Mouse (Mus musculus): ENCODE results near the gene Parp1. TPM values are rescaled to one million over a fixed set of nuclear protein-coding genes. Genes with fewer than 3 reads are reported as not detected.
"Not testable (repeated sequence)": the region's sequence is repeated elsewhere in the genome, so short reads cannot be mapped to it uniquely, and the experiment has no call there.

The Parp1 gene
- polyA plus RNA-seq, 1 experiment, result 64.4 TPM

- Histone ChIP-seq H3K4me3 (ENCODE audit: insufficient read depth, poor library complexity, severe bottlenecking) (no peak overlapping the region), H3K36me3 (ENCODE audit: control insufficient read depth, insufficient read depth) (peaks cover 9% of the 10 kb centered on the region), H3K79me3 (ENCODE audit: low read depth) (peaks cover 47% of the 10 kb centered on the region), H3K79me2 (ENCODE audit: control insufficient read depth, insufficient read depth) (peaks cover 65% of the 10 kb centered on the region), H3ac (ENCODE audit: control insufficient read depth, insufficient read length, low read depth) (no peak overlapping the region), H3K27me3 (ENCODE audit: control insufficient read depth, insufficient read depth, insufficient read length) (no peaks in the 10 kb centered on the region)
- TF ChIP-seq CEBPB (IDR thresholded peaks at IDR 0.05; ENCODE audit: low read depth) (no peak), USF1 (IDR thresholded peaks at IDR 0.05; ENCODE audit: low read depth) (no peak)
Observed at GRCm38 (mm10) chr1:180571018-180571589, 2.4 kb downstream of the Parp1 start.

DNA sequence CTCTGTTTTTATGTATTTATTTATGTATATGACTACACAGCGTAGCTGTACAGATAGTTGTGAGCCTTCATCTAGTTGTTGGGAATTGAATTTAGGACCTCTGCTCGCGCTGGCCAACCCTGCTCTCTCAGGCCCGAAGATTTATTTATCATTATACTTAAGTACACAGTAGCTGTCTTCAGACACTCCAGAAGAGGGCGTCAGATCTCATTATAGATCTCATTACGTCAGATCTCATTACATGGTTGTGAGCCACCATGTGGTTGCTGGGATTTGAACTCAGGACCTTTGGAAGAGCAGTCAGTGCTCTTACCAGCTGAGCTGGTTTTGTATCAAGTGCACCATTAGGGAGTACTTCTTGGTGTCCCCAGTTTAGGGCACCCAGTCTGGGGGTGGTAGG lies 3.0 kb downstream of the Parp1 start:
- Histone ChIP-seq H3K79me3 (ENCODE audit: low read depth) (peaks cover 47% of the 10 kb centered on the region), H3K79me2 (ENCODE audit: control insufficient read depth, insufficient read depth) (peaks cover 65% of the 10 kb centered on the region), H3K36me3 (ENCODE audit: control insufficient read depth, insufficient read depth) (peaks cover 10% of the 10 kb centered on the region)
- H3K4me3 ChIP-seq (ENCODE audit: insufficient read depth, poor library complexity, severe bottlenecking); H3K27me3 ChIP-seq (ENCODE audit: control insufficient read depth, insufficient read depth, insufficient read length); H3ac ChIP-seq (ENCODE audit: control insufficient read depth, insufficient read length, low read depth): not testable (repeated sequence)

GRCm38 (mm10) chr1:180572154-180572553 lies 3.4 kb downstream of the Parp1 start:
- Histone ChIP-seq H3K79me3 (ENCODE audit: low read depth) (peaks cover 47% of the 10 kb centered on the region), H3K79me2 (ENCODE audit: control insufficient read depth, insufficient read depth) (peaks cover 65% of the 10 kb centered on the region), H3K36me3 (ENCODE audit: control insufficient read depth, insufficient read depth) (peaks cover 15% of the 10 kb centered on the region), H3K4me3 (ENCODE audit: insufficient read depth, poor library complexity, severe bottlenecking) (no peak overlapping the region), H3ac (ENCODE audit: control insufficient read depth, insufficient read length, low read depth) (no peak overlapping the region), H3K27me3 (ENCODE audit: control insufficient read depth, insufficient read depth, insufficient read length) (no peaks in the 10 kb centered on the region)
- TF ChIP-seq FOSL1 (IDR thresholded peaks at IDR 0.05; ENCODE audit: insufficient read depth, low read length, poor library complexity, severe bottlenecking), result no peak
- TF ChIP-seq MYOD1 (IDR thresholded peaks at IDR 0.05; ENCODE audit: control insufficient read depth, insufficient read length, low read depth), result no peak
- TF ChIP-seq CEBPB (IDR thresholded peaks at IDR 0.05; ENCODE audit: low read depth), result no peak
- no peak for TF ChIP-seq MAX (IDR thresholded peaks at IDR 0.05)
- TF ChIP-seq MYOG (IDR thresholded peaks at IDR 0.05; ENCODE audit: control insufficient read depth, extremely low read depth, insufficient read length), result no peak
- TF ChIP-seq USF1 (IDR thresholded peaks at IDR 0.05; ENCODE audit: low read depth), result no peak
- no peak for TF ChIP-seq CTCF (IDR thresholded peaks at IDR 0.05; ENCODE audit: control insufficient read depth, insufficient read depth, insufficient read length)

DNA sequence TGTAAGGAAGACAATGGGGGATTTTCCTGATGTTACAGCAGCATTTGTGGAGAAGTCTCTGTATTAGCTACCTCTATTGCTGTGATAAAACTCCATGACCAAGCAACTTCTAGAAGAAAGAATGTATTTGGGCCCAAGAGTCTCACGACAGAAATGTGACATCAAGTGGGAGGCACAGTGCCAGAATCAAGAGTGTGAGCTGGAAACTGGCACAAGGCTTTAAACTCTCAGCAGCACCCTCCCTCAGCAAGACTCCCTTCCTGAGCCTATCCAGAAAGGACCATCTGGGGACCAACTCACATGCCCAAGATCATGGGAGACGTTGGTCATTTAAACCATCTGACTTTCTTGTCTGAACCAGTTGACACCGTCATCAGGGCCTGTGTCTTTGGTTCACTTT lies 7.8 kb downstream of the Parp1 start:
- TF ChIP-seq FOSL1 (IDR thresholded peaks at IDR 0.05; ENCODE audit: insufficient read depth, low read length, poor library complexity, severe bottlenecking) (no peak), CEBPB (IDR thresholded peaks at IDR 0.05; ENCODE audit: low read depth) (no peak), MYOD1 (IDR thresholded peaks at IDR 0.05; ENCODE audit: control insufficient read depth, insufficient read length, low read depth) (no peak), MAX (IDR thresholded peaks at IDR 0.05) (no peak), USF1 (IDR thresholded peaks at IDR 0.05; ENCODE audit: low read depth) (no peak), CTCF (IDR thresholded peaks at IDR 0.05; ENCODE audit: control insufficient read depth, insufficient read depth, insufficient read length) (no peak), MYOG (IDR thresholded peaks at IDR 0.05; ENCODE audit: control insufficient read depth, extremely low read depth, insufficient read length) (no peak)
- Histone ChIP-seq H3ac (ENCODE audit: control insufficient read depth, insufficient read length, low read depth) (no peak overlapping the region), H3K79me2 (ENCODE audit: control insufficient read depth, insufficient read depth) (peaks cover 37% of the 10 kb centered on the region), H3K79me3 (ENCODE audit: low read depth) (peaks cover 26% of the 10 kb centered on the region), H3K27me3 (ENCODE audit: control insufficient read depth, insufficient read depth, insufficient read length) (no peaks in the 10 kb centered on the region), H3K4me3 (ENCODE audit: insufficient read depth, poor library complexity, severe bottlenecking) (no peak overlapping the region), H3K36me3 (ENCODE audit: control insufficient read depth, insufficient read depth) (peaks cover 43% of the 10 kb centered on the region)

- Histone ChIP-seq H3K36me3 (ENCODE audit: control insufficient read depth, insufficient read depth) (peaks cover 54% of the 10 kb centered on the region), H3K79me3 (ENCODE audit: low read depth) (peaks cover 13% of the 10 kb centered on the region), H3ac (ENCODE audit: control insufficient read depth, insufficient read length, low read depth) (no peak overlapping the region), H3K27me3 (ENCODE audit: control insufficient read depth, insufficient read depth, insufficient read length) (no peaks in the 10 kb centered on the region), H3K79me2 (ENCODE audit: control insufficient read depth, insufficient read depth) (peaks cover 24% of the 10 kb centered on the region), H3K4me3 (ENCODE audit: insufficient read depth, poor library complexity, severe bottlenecking) (no peak overlapping the region)
- TF ChIP-seq MYOG (IDR thresholded peaks at IDR 0.05; ENCODE audit: control insufficient read depth, extremely low read depth, insufficient read length), result no peak
- TF ChIP-seq MAX (IDR thresholded peaks at IDR 0.05), result no peak
- TF ChIP-seq FOSL1 (IDR thresholded peaks at IDR 0.05; ENCODE audit: insufficient read depth, low read length, poor library complexity, severe bottlenecking), result no peak
- no peak for TF ChIP-seq CEBPB (IDR thresholded peaks at IDR 0.05; ENCODE audit: low read depth)
- no peak for TF ChIP-seq MYOD1 (IDR thresholded peaks at IDR 0.05; ENCODE audit: control insufficient read depth, insufficient read length, low read depth)
- TF ChIP-seq USF1 (IDR thresholded peaks at IDR 0.05; ENCODE audit: low read depth), result no peak
- TF ChIP-seq CTCF (IDR thresholded peaks at IDR 0.05; ENCODE audit: control insufficient read depth, insufficient read depth, insufficient read length), result no peak
Observed at GRCm38 (mm10) chr1:180577837-180578236, 9.1 kb downstream of the Parp1 start.

DNA sequence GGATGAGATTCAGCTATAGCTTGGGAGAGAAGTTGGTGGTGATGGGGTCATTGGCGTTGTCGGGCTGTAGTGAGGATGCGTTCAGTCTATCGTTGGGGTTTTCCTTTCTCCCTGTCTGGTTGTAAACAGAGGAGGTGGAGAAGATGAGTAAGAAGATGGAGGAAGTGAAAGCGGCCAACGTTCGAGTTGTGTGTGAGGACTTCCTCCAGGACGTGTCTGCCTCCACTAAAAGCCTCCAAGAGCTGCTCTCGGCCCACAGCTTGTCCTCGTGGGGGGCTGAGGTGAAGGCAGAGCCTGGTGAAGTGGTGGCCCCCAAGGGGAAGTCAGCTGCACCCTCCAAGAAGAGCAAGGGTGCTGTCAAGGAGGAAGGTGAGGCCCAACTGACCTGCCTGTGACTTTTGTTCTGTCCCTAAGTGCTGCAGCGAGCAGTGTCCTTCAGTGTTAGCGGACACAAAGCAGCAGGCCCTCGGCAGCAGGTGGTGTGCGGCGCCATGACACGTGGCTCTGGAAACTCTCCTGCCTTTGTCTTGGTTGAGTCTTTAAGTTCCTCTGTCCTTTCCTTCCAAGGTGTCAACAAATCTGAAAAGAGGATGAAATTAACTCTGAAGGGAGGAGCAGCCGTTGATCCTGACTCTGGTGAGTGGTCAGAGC lies 19.2 kb downstream of the Parp1 start:
- H3K79me3 ChIP-seq (ENCODE audit: low read depth), result no peaks in the 10 kb centered on the region
- H3ac ChIP-seq (ENCODE audit: control insufficient read depth, insufficient read length, low read depth), result no peak overlapping the region
- H3K79me2 ChIP-seq (ENCODE audit: control insufficient read depth, insufficient read depth), result no peaks in the 10 kb centered on the region
- peaks cover 82% of the 10 kb centered on the region for H3K36me3 ChIP-seq (ENCODE audit: control insufficient read depth, insufficient read depth)
- TF ChIP-seq CTCF (IDR thresholded peaks at IDR 0.05; ENCODE audit: control insufficient read depth, insufficient read depth, insufficient read length) (no peak), MYOD1 (IDR thresholded peaks at IDR 0.05; ENCODE audit: control insufficient read depth, insufficient read length, low read depth) (no peak), FOSL1 (IDR thresholded peaks at IDR 0.05; ENCODE audit: insufficient read depth, low read length, poor library complexity, severe bottlenecking) (no peak), CEBPB (IDR thresholded peaks at IDR 0.05; ENCODE audit: low read depth) (no peak), MAX (IDR thresholded peaks at IDR 0.05) (no peak), MYOG (IDR thresholded peaks at IDR 0.05; ENCODE audit: control insufficient read depth, extremely low read depth, insufficient read length) (no peak), USF1 (IDR thresholded peaks at IDR 0.05; ENCODE audit: low read depth) (no peak)
- H3K27me3 ChIP-seq (ENCODE audit: control insufficient read depth, insufficient read depth, insufficient read length), result no peaks in the 10 kb centered on the region
- H3K4me3 ChIP-seq (ENCODE audit: insufficient read depth, poor library complexity, severe bottlenecking), result no peak overlapping the region

All from C2C12 (cell line).